Mouse (Mus musculus) right cerebral cortex, adult 18-20 months (tissue): ENCODE results near the gene Atp6v1e1.

Source experiments
- DNase-seq: peaks from one replicate; pipeline ENCODE4 v3.0.0; 2022; ENCODE audit warnings: mixed read lengths

The Atp6v1e1 gene

GRCm38 (mm10) chr6:120761151-120761550, 61.4 kb downstream of the Atp6v1e1 start:
- no peak for DNase-seq

- DNase-seq = no peak
These were observed 76.2 kb downstream of the Atp6v1e1 start for GRCm38 (mm10) chr6:120746416-120746815.
